Mouse (Mus musculus): ENCODE measurements around the gene D3Ertd254e.

Gene D3Ertd254e

GRCm38 (mm10) chr3:36212758-36213157, 61.9 kb downstream of the D3Ertd254e start:
- DNase-seq (ENCODE audit: low spot score), result no peak

All from left cerebral cortex, adult 11 months (tissue).